Mouse (Mus musculus): ENCODE measurements at regions not wholly inside any gene's neighbourhood (a gene's known extent, or its start where the extent isn't known, plus 50 kb on each side); places are given as distances from the start of the nearest gene placed in this dataset.

GRCm38 (mm10) chr12:107212826-107213225 lies 275.6 kb upstream of the 3110018I06Rik start:
- WGBS: 92% methylated on average over 10 of the region's 10 CpGs

GRCm38 (mm10) chr12:107216119-107216518 lies 272.3 kb upstream of the 3110018I06Rik start:
- WGBS: 41% methylated on average over 8 of the region's 8 CpGs
- DNase-seq (peak; percentile 61), ATAC-seq (ENCODE audit: low FRiP score, low TSS enrichment) (no peak)
- H3K9me3 ChIP-seq (ENCODE audit: control insufficient read depth, low read length): no peaks in the 10 kb centered on the region
- no peaks in the 10 kb centered on the region for H3K27me3 ChIP-seq (ENCODE audit: control insufficient read depth, insufficient read depth, low read length)
- H3K27ac ChIP-seq (replicated peaks; ENCODE audit: low read depth, low read length): no peak overlapping the region
- H3K4me2 ChIP-seq (ENCODE audit: low read length): no peak overlapping the region
- H3K4me3 ChIP-seq (replicated peaks; ENCODE audit: low read depth, low read length): no peak overlapping the region
- H3K4me1 ChIP-seq (ENCODE audit: control insufficient read depth, insufficient read depth, low read length): peaks cover 3% of the 10 kb centered on the region; the same call in 1 of the 2 replicates
- no peaks in the 10 kb centered on the region for H3K36me3 ChIP-seq (ENCODE audit: control insufficient read depth, insufficient read depth, low read length)
- no peak overlapping the region for H3K9ac ChIP-seq (replicated peaks; ENCODE audit: low read length)

More at GRCm38 (mm10) chr12:107212826-107213225, 275.6 kb upstream of the 3110018I06Rik start:
- H3K36me3 ChIP-seq (ENCODE audit: control insufficient read depth, insufficient read depth, low read length): no peaks in the 10 kb centered on the region
- H3K4me2 ChIP-seq (ENCODE audit: low read length): no peak overlapping the region
- H3K4me1 ChIP-seq (ENCODE audit: control insufficient read depth, insufficient read depth, low read length): peaks cover 3% of the 10 kb centered on the region; the same call in 1 of the 2 replicates
- H3K27ac ChIP-seq (replicated peaks; ENCODE audit: low read depth, low read length): no peak overlapping the region
- H3K27me3 ChIP-seq (ENCODE audit: control insufficient read depth, insufficient read depth, low read length): no peaks in the 10 kb centered on the region
- no peak overlapping the region for H3K9ac ChIP-seq (replicated peaks; ENCODE audit: low read length)
- DNase-seq (no peak), ATAC-seq (ENCODE audit: low FRiP score, low TSS enrichment) (no peak)
- H3K9me3 ChIP-seq (ENCODE audit: control insufficient read depth, low read length): no peaks in the 10 kb centered on the region
- H3K4me3 ChIP-seq (replicated peaks; ENCODE audit: low read depth, low read length): no peak overlapping the region

GRCm38 (mm10) chr12:107221276-107221970 lies 267.0 kb upstream of the 3110018I06Rik start:
- no peaks in the 10 kb centered on the region for H3K27me3 ChIP-seq (ENCODE audit: control insufficient read depth, insufficient read depth, low read length)
- ATAC-seq (ENCODE audit: low FRiP score, low TSS enrichment): no peak
- no peaks in the 10 kb centered on the region for H3K36me3 ChIP-seq (ENCODE audit: control insufficient read depth, insufficient read depth, low read length)
- H3K27ac ChIP-seq (replicated peaks; ENCODE audit: low read depth, low read length): no peak overlapping the region
- no peak overlapping the region for H3K9ac ChIP-seq (replicated peaks; ENCODE audit: low read length)
- WGBS: 84% methylated on average over 7 of the region's 7 CpGs
- H3K9me3 ChIP-seq (ENCODE audit: control insufficient read depth, low read length): no peaks in the 10 kb centered on the region
- no peak overlapping the region for H3K4me3 ChIP-seq (replicated peaks; ENCODE audit: low read depth, low read length)
- H3K4me1 ChIP-seq (ENCODE audit: control insufficient read depth, insufficient read depth, low read length): no peaks in the 10 kb centered on the region; the same call in 1 of the 2 replicates
- no peak for DNase-seq
- no peak overlapping the region for H3K4me2 ChIP-seq (ENCODE audit: low read length)

GRCm38 (mm10) chr12:107222106-107222505 lies 266.3 kb upstream of the 3110018I06Rik start:
- H3K4me1 ChIP-seq (ENCODE audit: control insufficient read depth, insufficient read depth, low read length): no peaks in the 10 kb centered on the region
- no peak overlapping the region for H3K27ac ChIP-seq (replicated peaks; ENCODE audit: low read depth, low read length)
- H3K9ac ChIP-seq (replicated peaks; ENCODE audit: low read length): no peak overlapping the region
- H3K36me3 ChIP-seq (ENCODE audit: control insufficient read depth, insufficient read depth, low read length): no peaks in the 10 kb centered on the region
- WGBS: 85% methylated on average over 7 of the region's 7 CpGs
- no peak for DNase-seq
- H3K27me3 ChIP-seq (ENCODE audit: control insufficient read depth, insufficient read depth, low read length): no peaks in the 10 kb centered on the region
- no peaks in the 10 kb centered on the region for H3K9me3 ChIP-seq (ENCODE audit: control insufficient read depth, low read length)
- H3K4me2 ChIP-seq (ENCODE audit: low read length): no peak overlapping the region
- ATAC-seq (ENCODE audit: low FRiP score, low TSS enrichment): no peak
- H3K4me3 ChIP-seq (replicated peaks; ENCODE audit: low read depth, low read length): no peak overlapping the region

- H3K4me3 ChIP-seq (replicated peaks; ENCODE audit: low read depth, low read length): no peak overlapping the region
- WGBS: 91% methylated on average over 3 of the region's 3 CpGs
- DNase-seq (no peak), ATAC-seq (ENCODE audit: low FRiP score, low TSS enrichment) (no peak)
- no peak overlapping the region for H3K9ac ChIP-seq (replicated peaks; ENCODE audit: low read length)
- H3K4me1 ChIP-seq (ENCODE audit: control insufficient read depth, insufficient read depth, low read length): no peaks in the 10 kb centered on the region
- no peaks in the 10 kb centered on the region for H3K27me3 ChIP-seq (ENCODE audit: control insufficient read depth, insufficient read depth, low read length)
- no peaks in the 10 kb centered on the region for H3K36me3 ChIP-seq (ENCODE audit: control insufficient read depth, insufficient read depth, low read length)
- no peak overlapping the region for H3K4me2 ChIP-seq (ENCODE audit: low read length)
- no peaks in the 10 kb centered on the region for H3K9me3 ChIP-seq (ENCODE audit: control insufficient read depth, low read length)
- no peak overlapping the region for H3K27ac ChIP-seq (replicated peaks; ENCODE audit: low read depth, low read length)
Observed at GRCm38 (mm10) chr12:107230097-107230496, 258.3 kb upstream of the 3110018I06Rik start.

- WGBS: 34% methylated on average over 1 of the region's 1 CpGs
- Histone ChIP-seq H3K36me3 (ENCODE audit: control insufficient read depth, insufficient read depth, low read length) (no peaks in the 10 kb centered on the region), H3K9me3 (ENCODE audit: control insufficient read depth, low read length) (no peaks in the 10 kb centered on the region), H3K4me3 (replicated peaks; ENCODE audit: low read depth, low read length) (no peak overlapping the region), H3K27me3 (ENCODE audit: control insufficient read depth, insufficient read depth, low read length) (no peaks in the 10 kb centered on the region), H3K4me1 (ENCODE audit: control insufficient read depth, insufficient read depth, low read length) (no peaks in the 10 kb centered on the region), H3K27ac (replicated peaks; ENCODE audit: low read depth, low read length) (no peak overlapping the region), H3K4me2 (ENCODE audit: low read length) (no peak overlapping the region), H3K9ac (replicated peaks; ENCODE audit: low read length) (no peak overlapping the region)
- ATAC-seq (ENCODE audit: low FRiP score, low TSS enrichment) (no peak), DNase-seq (peak; percentile 55)
Observed at GRCm38 (mm10) chr12:107231629-107232028, 256.8 kb upstream of the 3110018I06Rik start.

GRCm38 (mm10) chr12:107250747-107251470 lies 237.5 kb upstream of the 3110018I06Rik start:
- no peak overlapping the region for H3K9ac ChIP-seq (replicated peaks; ENCODE audit: low read length)
- WGBS: 57% methylated on average over 9 of the region's 9 CpGs
- peak; percentile 43 for DNase-seq
- H3K9me3 ChIP-seq (ENCODE audit: control insufficient read depth, low read length): no peaks in the 10 kb centered on the region
- no peak overlapping the region for H3K4me3 ChIP-seq (replicated peaks; ENCODE audit: low read depth, low read length)
- no peak overlapping the region for H3K4me2 ChIP-seq (ENCODE audit: low read length)
- no peak overlapping the region for H3K27ac ChIP-seq (replicated peaks; ENCODE audit: low read depth, low read length)
- no peaks in the 10 kb centered on the region for H3K27me3 ChIP-seq (ENCODE audit: control insufficient read depth, insufficient read depth, low read length)
- no peaks in the 10 kb centered on the region for H3K36me3 ChIP-seq (ENCODE audit: control insufficient read depth, insufficient read depth, low read length)
- ATAC-seq (ENCODE audit: low FRiP score, low TSS enrichment): no peak
- no peaks in the 10 kb centered on the region for H3K4me1 ChIP-seq (ENCODE audit: control insufficient read depth, insufficient read depth, low read length)

- DNase-seq (peak; percentile 31), ATAC-seq (ENCODE audit: low FRiP score, low TSS enrichment) (no peak)
- no peaks in the 10 kb centered on the region for H3K9me3 ChIP-seq (ENCODE audit: control insufficient read depth, low read length)
- WGBS: 33% methylated on average over 15 of the region's 15 CpGs
- H3K27me3 ChIP-seq (ENCODE audit: control insufficient read depth, insufficient read depth, low read length): no peaks in the 10 kb centered on the region
- H3K27ac ChIP-seq (replicated peaks; ENCODE audit: low read depth, low read length): no peak overlapping the region
- no peak overlapping the region for H3K4me3 ChIP-seq (replicated peaks; ENCODE audit: low read depth, low read length)
- no peak overlapping the region for H3K4me2 ChIP-seq (ENCODE audit: low read length)
- no peaks in the 10 kb centered on the region for H3K36me3 ChIP-seq (ENCODE audit: control insufficient read depth, insufficient read depth, low read length)
- no peaks in the 10 kb centered on the region for H3K4me1 ChIP-seq (ENCODE audit: control insufficient read depth, insufficient read depth, low read length)
- no peak overlapping the region for H3K9ac ChIP-seq (replicated peaks; ENCODE audit: low read length)
Observed at GRCm38 (mm10) chr12:107251981-107252380, 236.5 kb upstream of the 3110018I06Rik start.

GRCm38 (mm10) chr12:107262076-107262475 lies 226.4 kb upstream of the 3110018I06Rik start:
- Histone ChIP-seq H3K27me3 (ENCODE audit: control insufficient read depth, insufficient read depth, low read length) (no peaks in the 10 kb centered on the region), H3K9ac (replicated peaks; ENCODE audit: low read length) (no peak overlapping the region), H3K4me1 (ENCODE audit: control insufficient read depth, insufficient read depth, low read length) (no peaks in the 10 kb centered on the region), H3K36me3 (ENCODE audit: control insufficient read depth, insufficient read depth, low read length) (no peaks in the 10 kb centered on the region), H3K4me3 (replicated peaks; ENCODE audit: low read depth, low read length) (no peak overlapping the region), H3K4me2 (ENCODE audit: low read length) (no peak overlapping the region), H3K9me3 (ENCODE audit: control insufficient read depth, low read length) (no peaks in the 10 kb centered on the region), H3K27ac (replicated peaks; ENCODE audit: low read depth, low read length) (no peak overlapping the region)
- ATAC-seq (ENCODE audit: low FRiP score, low TSS enrichment) (no peak), DNase-seq (no peak)
- WGBS: 98% methylated on average over 5 of the region's 5 CpGs

Measured in midbrain, embryonic 14.5 days (tissue).